Mouse (Mus musculus) myocyte (in vitro differentiated cells): Measurements from ENCODE around the gene Ak5. TPM values are rescaled to one million over a fixed set of nuclear protein-coding genes. Genes with fewer than 3 reads are reported as not detected.

Source experiments
- H3K27me3 ChIP-seq: one replicate; pipeline ENCODE4 v1.6.1; 2011; ENCODE audit not compliant: control insufficient read depth, insufficient read depth, insufficient read length
- H3K36me3 ChIP-seq: one replicate; pipeline ENCODE4 v1.6.1; 2011; ENCODE audit not compliant: control insufficient read depth, insufficient read depth
- H3K4me2 ChIP-seq: one replicate; pipeline ENCODE4 v1.6.1; 2011; ENCODE audit warnings: low read depth, control low read depth
- H3K4me3 ChIP-seq: one replicate; pipeline ENCODE4 v1.5.1; 2011; ENCODE audit warnings: mild to moderate bottlenecking, control low read depth, moderate library complexity
- H3K79me2 ChIP-seq: one replicate; pipeline ENCODE4 v1.6.1; 2011; ENCODE audit not compliant: control insufficient read depth, insufficient read depth
- H3ac ChIP-seq: one replicate; pipeline ENCODE4 v1.6.1; 2011; ENCODE audit not compliant: control insufficient read depth, insufficient read length
- CEBPB ChIP-seq: IDR thresholded peaks from 2 replicates; pipeline ENCODE4 v1.6.1; 2011; ENCODE audit warnings: mild to moderate bottlenecking, moderate library complexity; ENCODE audit not compliant: poor library complexity, insufficient read depth, severe bottlenecking
- E2F4 ChIP-seq: IDR thresholded peaks from one replicate; pipeline ENCODE4 v1.6.1; 2011; ENCODE audit warnings: mild to moderate bottlenecking, control low read depth, moderate library complexity; ENCODE audit not compliant: insufficient read depth
- MAX ChIP-seq: IDR thresholded peaks from one replicate; pipeline ENCODE4 v1.6.1; 2011; ENCODE audit warnings: low read depth, mild to moderate bottlenecking, control low read depth
- MYOD1 ChIP-seq, 3 experiments: IDR thresholded peaks; one replicate each; pipeline ENCODE4 v1.6.1; 2011; ENCODE audit warnings: control low read depth in 2 of 3, low read depth in 2 of 3, mild to moderate bottlenecking in 2 of 3, moderate library complexity in 1 of 3; ENCODE audit not compliant: insufficient read length in 2 of 3, control insufficient read depth in 1 of 3
- MYOG ChIP-seq, 3 experiments: IDR thresholded peaks; one replicate each; pipeline ENCODE4 v1.6.1; 2011; ENCODE audit warnings: control low read depth in 2 of 3, low read depth in 2 of 3, mild to moderate bottlenecking in 2 of 3; ENCODE audit not compliant: insufficient read length in 2 of 3, control insufficient read depth in 1 of 3, insufficient read depth in 1 of 3
- POLR2A ChIP-seq: IDR thresholded peaks from one replicate; pipeline ENCODE4 v1.6.1; 2011; ENCODE audit warnings: low read depth, mild to moderate bottlenecking, control low read depth, moderate library complexity; ENCODE audit not compliant: insufficient read length
- POLR2AphosphoS2 ChIP-seq: IDR thresholded peaks from one replicate; pipeline ENCODE4 v1.6.1; 2011; ENCODE audit warnings: low read depth, control low read depth; ENCODE audit not compliant: insufficient read length
- REST ChIP-seq: IDR thresholded peaks from one replicate; pipeline ENCODE4 v1.6.1; 2011; ENCODE audit warnings: mild to moderate bottlenecking, control low read depth, moderate library complexity; ENCODE audit not compliant: insufficient read depth, insufficient read length
- SRF ChIP-seq: IDR thresholded peaks from one replicate; pipeline ENCODE4 v1.6.1; 2011; ENCODE audit warnings: low read depth; ENCODE audit not compliant: control insufficient read depth, insufficient read length
- TCF12 ChIP-seq: IDR thresholded peaks from one replicate; pipeline ENCODE4 v1.6.1; 2011; ENCODE audit warnings: mild to moderate bottlenecking, control low read depth; ENCODE audit not compliant: poor library complexity, insufficient read depth, severe bottlenecking
- TCF3 ChIP-seq: IDR thresholded peaks from one replicate; pipeline ENCODE4 v1.6.1; 2011; ENCODE audit warnings: low read depth, control low read depth; ENCODE audit not compliant: insufficient read length
- USF1 ChIP-seq: IDR thresholded peaks from one replicate; pipeline ENCODE4 v1.6.1; 2011; ENCODE audit warnings: low read depth, mild to moderate bottlenecking, control low read depth, moderate library complexity
- polyA plus RNA-seq: library from polyadenylated mRNA; unstranded; fragments of >200 nt; fragmentation: generic; extraction: Trizol; gene quantifications from one replicate; pipeline ENCODE4 v1.2.1, GENCODE M21; 2012; ENCODE audit warnings: missing spikeins

Ak5 gene
- polyA plus RNA-seq, 1 experiment = 2.2 TPM

DNA sequence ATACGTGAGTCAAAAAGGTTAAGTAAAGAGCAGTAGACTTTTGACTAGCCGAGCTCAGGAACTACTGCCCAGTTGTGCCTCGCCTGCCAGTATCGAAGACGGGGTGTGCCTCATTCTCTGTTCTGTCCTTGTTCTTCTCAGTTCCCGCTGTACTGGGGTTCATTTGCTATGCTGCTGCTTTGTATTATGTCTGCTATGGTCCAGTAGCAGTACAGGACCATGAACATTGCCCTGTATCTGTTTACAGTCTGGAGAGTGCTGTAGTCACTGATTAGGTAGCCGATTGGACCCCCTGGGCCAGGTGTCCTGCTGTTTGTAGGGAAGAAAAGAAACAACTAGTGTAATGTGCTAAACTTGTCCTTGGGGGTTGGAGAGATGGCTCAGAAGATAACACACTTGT is 230.1 kb downstream of the Ak5 start:
- no peaks in the 10 kb centered on the region for H3K27me3 ChIP-seq
- H3ac ChIP-seq = no peak overlapping the region
- peaks cover 72% of the 10 kb centered on the region for H3K79me2 ChIP-seq
- H3K4me2 ChIP-seq = no peak overlapping the region
- no peak overlapping the region for H3K4me3 ChIP-seq
- H3K36me3 ChIP-seq = no peaks in the 10 kb centered on the region
- no peak for TF ChIP-seq E2F4
- TF ChIP-seq POLR2A = no peak
- no peak for TF ChIP-seq MAX
- TF ChIP-seq REST = no peak
- no peak for TF ChIP-seq MYOD1 (IDR thresholded peaks at IDR 0.05; ENCODE audit: control insufficient read depth in 1 of 3, insufficient read length in 2 of 3, low read depth in 2 of 3)
- TF ChIP-seq POLR2AphosphoS2 = no peak
- TF ChIP-seq CEBPB = no peak

DNA sequence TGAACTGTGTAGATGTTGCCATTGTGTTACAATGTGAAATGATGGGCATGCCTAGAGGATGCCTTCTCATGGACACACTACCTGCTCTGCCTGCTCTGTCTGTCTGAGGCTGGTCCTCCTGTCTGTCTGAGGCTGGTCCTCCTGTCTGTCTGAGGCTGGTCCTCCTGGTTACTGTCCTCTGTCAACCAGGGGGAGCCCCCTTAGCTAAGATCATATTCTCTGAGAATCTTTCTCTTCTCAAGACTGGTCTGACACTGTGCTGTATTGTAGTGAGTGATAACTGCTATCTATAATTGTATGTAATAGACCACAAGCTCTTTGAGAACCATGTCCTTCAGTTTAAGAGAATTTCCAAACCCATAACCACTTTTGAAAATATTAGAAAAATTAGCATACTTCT is 232.6 kb downstream of the Ak5 start:
- Histone ChIP-seq H3K4me2 (no peak overlapping the region), H3K36me3 (no peaks in the 10 kb centered on the region), H3ac (no peak overlapping the region), H3K79me2 (peaks cover 65% of the 10 kb centered on the region), H3K27me3 (no peaks in the 10 kb centered on the region), H3K4me3 (no peak overlapping the region)
- no peak for TF ChIP-seq SRF
- TF ChIP-seq REST = no peak
- no peak for TF ChIP-seq TCF3
- TF ChIP-seq CEBPB = no peak
- TF ChIP-seq MYOG (IDR thresholded peaks at IDR 0.05; ENCODE audit: control insufficient read depth in 1 of 3, insufficient read depth in 1 of 3, insufficient read length in 2 of 3, low read depth in 2 of 3) = no peak
- no peak for TF ChIP-seq E2F4
- TF ChIP-seq USF1 = no peak
- TF ChIP-seq MAX = no peak
- TF ChIP-seq POLR2A = no peak
- no peak for TF ChIP-seq MYOD1 (IDR thresholded peaks at IDR 0.05; ENCODE audit: control insufficient read depth in 1 of 3, insufficient read length in 2 of 3, low read depth in 2 of 3)
- TF ChIP-seq POLR2AphosphoS2 = no peak
- no peak for TF ChIP-seq TCF12

DNA sequence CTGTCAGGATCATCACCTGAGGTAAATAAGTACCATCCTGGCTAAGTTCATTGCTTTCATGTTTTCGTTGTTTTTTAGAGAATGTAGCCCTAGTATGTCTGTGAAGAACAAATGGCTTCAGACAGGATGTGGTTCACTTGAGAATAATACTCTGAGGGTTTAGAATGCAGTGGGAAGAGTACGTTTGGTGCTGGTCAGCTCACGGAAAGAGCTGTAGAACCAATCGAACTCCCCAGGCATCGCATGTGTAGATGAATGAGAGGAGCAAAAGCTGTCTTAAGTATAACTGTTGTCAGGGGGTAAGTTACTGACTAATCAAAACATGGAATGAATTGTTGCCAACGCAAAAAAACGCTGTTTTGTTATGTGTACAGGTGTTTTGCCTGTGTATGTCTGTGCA is 235.5 kb downstream of the Ak5 start:
- no peak overlapping the region for H3ac ChIP-seq
- peaks cover 13% of the 10 kb centered on the region for H3K36me3 ChIP-seq
- H3K27me3 ChIP-seq = no peaks in the 10 kb centered on the region
- no peak overlapping the region for H3K4me2 ChIP-seq
- TF ChIP-seq SRF (no peak), TCF12 (no peak)
- H3K4me3 ChIP-seq = no peak overlapping the region
- H3K79me2 ChIP-seq = peaks cover 54% of the 10 kb centered on the region

DNA sequence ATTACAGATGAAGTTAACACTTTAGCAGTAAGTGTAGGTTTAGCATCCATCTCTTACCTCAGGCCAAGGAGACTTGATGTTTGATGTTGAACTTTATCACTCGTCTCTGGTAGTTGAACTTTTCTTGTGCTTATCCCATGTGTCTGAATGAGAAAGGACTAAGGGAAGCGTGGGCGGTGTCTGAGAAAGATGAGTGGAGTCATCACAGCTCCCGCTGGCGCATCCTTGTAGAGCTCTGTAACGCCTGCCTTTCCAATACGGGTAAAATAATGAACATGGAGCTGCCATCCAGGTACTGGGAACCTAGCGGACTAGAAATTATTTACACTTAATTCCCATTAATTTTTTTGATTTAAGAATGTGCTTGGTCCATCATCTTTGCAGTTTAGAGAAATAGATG is 239.2 kb downstream of the Ak5 start:
- no peak overlapping the region for H3ac ChIP-seq
- H3K27me3 ChIP-seq = no peaks in the 10 kb centered on the region
- H3K4me2 ChIP-seq = no peak overlapping the region
- peaks cover 32% of the 10 kb centered on the region for H3K79me2 ChIP-seq
- H3K4me3 ChIP-seq = no peak overlapping the region
- TF ChIP-seq USF1 (no peak), MYOD1 (IDR thresholded peaks at IDR 0.05; ENCODE audit: control insufficient read depth in 1 of 3, insufficient read length in 2 of 3, low read depth in 2 of 3) (no peak), POLR2A (no peak), POLR2AphosphoS2 (no peak), TCF3 (no peak), SRF (no peak), REST (no peak), TCF12 (no peak), MAX (no peak), CEBPB (no peak), MYOG (IDR thresholded peaks at IDR 0.05; ENCODE audit: control insufficient read depth in 1 of 3, insufficient read depth in 1 of 3, insufficient read length in 2 of 3, low read depth in 2 of 3) (no peak), E2F4 (no peak)
- H3K36me3 ChIP-seq = peaks cover 35% of the 10 kb centered on the region

Other genes with a start within 250 kb of the Ak5 start
- 20.7 TPM for gene Pigk, start 45.7 kb upstream of the Ak5 start, polyA plus RNA-seq